Mouse (Mus musculus): ENCODE measurements around the gene Dgcr6.

Gene Dgcr6

GRCm38 (mm10) chr16:18116467-18116866, 63.8 kb downstream of the Dgcr6 start:
- no peak for DNase-seq (ENCODE audit: inconsistent age in 2 of 2, low spot score in 1 of 2)

- DNase-seq (ENCODE audit: inconsistent age in 2 of 2, low spot score in 1 of 2) = no peak
Observed at GRCm38 (mm10) chr16:18118285-18118684, 65.6 kb downstream of the Dgcr6 start.

- DNase-seq (ENCODE audit: inconsistent age in 2 of 2, low spot score in 1 of 2) = peak; percentile 26 to 71
Observed at GRCm38 (mm10) chr16:18119031-18119730, 66.5 kb downstream of the Dgcr6 start.

Data from adrenal gland, adult (tissue).